Mouse (Mus musculus) T-helper 1 cell (primary cell): ENCODE measurements at regions not wholly inside any gene's neighbourhood (a gene's known extent, or its start where the extent isn't known, plus 50 kb on each side); places are given as distances from the start of the nearest gene placed in this dataset.
"Not testable (repeated sequence)": the region's sequence is repeated elsewhere in the genome, so short reads cannot be mapped to it uniquely, and the experiment has no call there.

Source experiments
- in situ Hi-C: fragments of 300-600 bp; cut with MboI, MseI; formaldehyde crosslinking; loops from one replicate; pipeline ENCODE4 v1.15.1; 2025; ENCODE audit warnings: high pct_unique_total_duplicates

GRCm38 (mm10) chr10:19297669-19298068 is 58.7 kb upstream of the Olig3 start:
- in situ Hi-C loops = no loop called here

GRCm38 (mm10) chr10:19295388-19296013 is 60.8 kb upstream of the Olig3 start:
- in situ Hi-C loops = no loop called here

- in situ Hi-C loops = no loop called here
These were observed 64.9 kb upstream of the Olig3 start for GRCm38 (mm10) chr10:19291474-19291873.

- in situ Hi-C loops = not testable (repeated sequence)
These were observed 65.3 kb upstream of the Olig3 start for GRCm38 (mm10) chr10:19291039-19291438.

GRCm38 (mm10) chr10:19282166-19282565 is 74.2 kb upstream of the Olig3 start:
- in situ Hi-C loops = no loop called here

- in situ Hi-C loops = no loop called here
These were observed 75.3 kb upstream of the Olig3 start for GRCm38 (mm10) chr10:19281021-19281420.

GRCm38 (mm10) chr10:19278189-19278842 is 78.0 kb upstream of the Olig3 start:
- in situ Hi-C loops = no loop called here

GRCm38 (mm10) chr10:19277103-19277827 is 79.1 kb upstream of the Olig3 start:
- in situ Hi-C loops = no loop called here

GRCm38 (mm10) chr10:19274985-19275384 is 81.3 kb upstream of the Olig3 start:
- in situ Hi-C loops = no loop called here

- in situ Hi-C loops = no loop called here
These were observed 86.9 kb upstream of the Olig3 start for GRCm38 (mm10) chr10:19269418-19269817.

- in situ Hi-C loops = no loop called here
These were observed 88.3 kb upstream of the Olig3 start for GRCm38 (mm10) chr10:19268051-19268450.

GRCm38 (mm10) chr10:19240102-19240759 is 116.1 kb upstream of the Olig3 start:
- in situ Hi-C loops = no loop called here

GRCm38 (mm10) chr10:19216240-19216639 is 140.1 kb upstream of the Olig3 start:
- in situ Hi-C loops = no loop called here

- in situ Hi-C loops = no loop called here
These were observed 146.6 kb upstream of the Olig3 start for GRCm38 (mm10) chr10:19209751-19210150.

- in situ Hi-C loops = no loop called here
These were observed 148.1 kb upstream of the Olig3 start for GRCm38 (mm10) chr10:19208101-19208722.

GRCm38 (mm10) chr10:19207505-19207904 is 148.8 kb upstream of the Olig3 start:
- in situ Hi-C loops = no loop called here

- in situ Hi-C loops = no loop called here
These were observed 156.0 kb upstream of the Olig3 start for GRCm38 (mm10) chr10:19200311-19200710.

GRCm38 (mm10) chr10:19195676-19196075 is 160.7 kb upstream of the Olig3 start:
- in situ Hi-C loops = no loop called here

GRCm38 (mm10) chr10:19194646-19195045 is 161.7 kb upstream of the Olig3 start:
- in situ Hi-C loops = no loop called here

- in situ Hi-C loops = no loop called here
These were observed 163.2 kb upstream of the Olig3 start for GRCm38 (mm10) chr10:19192971-19193758.

- in situ Hi-C loops = no loop called here
These were observed 164.1 kb upstream of the Olig3 start for GRCm38 (mm10) chr10:19192221-19192620.
